Mouse (Mus musculus): ENCODE data around the gene Cfl2. TPM values are rescaled to one million over a fixed set of nuclear protein-coding genes. Genes with fewer than 3 reads are reported as not detected.

Gene Cfl2
- polyA plus RNA-seq, 1 experiment, result 60.3 TPM

DNA sequence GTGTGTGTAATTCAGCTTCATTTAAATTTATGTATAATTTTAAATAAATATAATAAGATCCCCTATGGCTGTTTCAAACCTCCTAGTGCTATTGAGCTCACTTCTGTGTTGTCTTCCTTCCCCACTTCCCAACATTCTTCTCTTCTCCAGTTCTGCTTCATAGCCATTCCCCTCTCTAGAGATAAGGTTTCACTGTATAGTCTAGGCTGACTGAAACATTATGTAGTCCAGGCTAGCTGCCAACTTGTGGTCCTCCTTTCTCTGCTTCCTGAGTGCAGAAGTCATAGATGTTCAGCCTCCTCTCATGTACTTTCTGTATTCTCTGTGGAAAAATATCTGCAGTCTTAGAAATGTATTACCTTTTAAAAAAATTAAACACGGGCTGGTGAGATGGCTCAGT lies 15.2 kb upstream of the Cfl2 start:
- H3K27ac ChIP-seq (ENCODE audit: control insufficient read depth, insufficient read depth, low read depth, low read length), result no peak overlapping the region
- TF ChIP-seq CTCF (IDR thresholded peaks at IDR 0.05; ENCODE audit: control insufficient read depth, insufficient read depth, insufficient replicate concordance, low read depth, low read length), result no peak
- no peak for TF ChIP-seq POLR2A (IDR thresholded peaks at IDR 0.05; ENCODE audit: control insufficient read depth, low read depth, low read length)

DNA sequence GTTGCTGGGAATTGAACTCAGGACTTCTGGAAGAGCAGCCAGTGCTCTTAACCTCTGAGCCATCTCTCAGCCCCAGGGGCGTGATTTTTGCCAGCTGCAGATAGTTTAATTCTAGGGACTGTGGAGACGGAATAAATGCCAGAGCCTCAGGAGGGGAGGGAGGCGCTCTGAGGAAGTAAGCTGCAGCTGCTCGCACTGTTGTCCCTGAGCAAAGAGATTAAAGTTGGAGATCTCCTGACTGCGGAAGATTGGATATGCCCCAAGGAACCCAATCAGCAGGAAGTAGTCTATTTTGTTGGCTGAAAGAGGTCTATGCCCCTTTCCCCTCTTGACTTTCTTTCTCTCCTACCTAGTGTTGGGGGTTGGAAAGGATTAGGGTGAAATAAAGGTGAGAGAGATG lies 14.2 kb upstream of the Cfl2 start:
- H3K36me3 ChIP-seq (ENCODE audit: control insufficient read depth, insufficient read depth, low read length), result no peaks in the 10 kb centered on the region
- TF ChIP-seq CTCF (IDR thresholded peaks at IDR 0.05; ENCODE audit: control insufficient read depth, insufficient read depth, insufficient replicate concordance, low read depth, low read length) (no peak), POLR2A (IDR thresholded peaks at IDR 0.05; ENCODE audit: control insufficient read depth, low read depth, low read length) (no peak)
- no peaks in the 10 kb centered on the region for H3K27me3 ChIP-seq (ENCODE audit: control insufficient read depth, insufficient read depth, low read length)
- H3K4me3 ChIP-seq (ENCODE audit: control insufficient read depth, low read depth, low read length), result no peak overlapping the region
- H3K4me1 ChIP-seq (ENCODE audit: control insufficient read depth, insufficient read depth, low read length), result no peaks in the 10 kb centered on the region
- no peak overlapping the region for H3K27ac ChIP-seq (ENCODE audit: control insufficient read depth, insufficient read depth, low read depth, low read length)

More for the DNA sequence above, 15.2 kb upstream of the Cfl2 start:
- Histone ChIP-seq H3K4me3 (ENCODE audit: control insufficient read depth, low read depth, low read length) (no peak overlapping the region), H3K27me3 (ENCODE audit: control insufficient read depth, insufficient read depth, low read length) (no peaks in the 10 kb centered on the region), H3K36me3 (ENCODE audit: control insufficient read depth, insufficient read depth, low read length) (no peaks in the 10 kb centered on the region), H3K4me1 (ENCODE audit: control insufficient read depth, insufficient read depth, low read length) (no peaks in the 10 kb centered on the region)

DNA sequence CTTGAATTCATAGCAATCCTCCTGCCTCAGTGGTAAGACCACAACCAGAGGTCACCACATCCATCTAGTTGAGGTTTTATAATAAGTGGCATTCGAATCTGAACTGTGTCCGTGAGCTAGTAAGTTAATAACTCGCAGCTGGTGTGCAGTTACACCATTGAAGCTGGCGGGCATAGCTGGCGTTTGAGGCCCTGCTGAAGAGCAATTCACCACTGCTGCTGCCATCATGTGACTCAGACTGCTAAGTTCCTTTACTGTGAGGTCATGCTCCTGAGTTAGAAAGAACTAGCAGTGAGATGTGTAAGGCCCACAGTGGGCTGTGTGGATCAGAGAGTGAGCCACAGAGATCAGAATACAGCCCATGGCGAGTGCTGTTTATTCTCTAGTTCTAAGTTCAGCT lies 12.0 kb upstream of the Cfl2 start:
- TF ChIP-seq CTCF (IDR thresholded peaks at IDR 0.05; ENCODE audit: control insufficient read depth, insufficient read depth, insufficient replicate concordance, low read depth, low read length) (no peak), POLR2A (IDR thresholded peaks at IDR 0.05; ENCODE audit: control insufficient read depth, low read depth, low read length) (no peak)

DNA sequence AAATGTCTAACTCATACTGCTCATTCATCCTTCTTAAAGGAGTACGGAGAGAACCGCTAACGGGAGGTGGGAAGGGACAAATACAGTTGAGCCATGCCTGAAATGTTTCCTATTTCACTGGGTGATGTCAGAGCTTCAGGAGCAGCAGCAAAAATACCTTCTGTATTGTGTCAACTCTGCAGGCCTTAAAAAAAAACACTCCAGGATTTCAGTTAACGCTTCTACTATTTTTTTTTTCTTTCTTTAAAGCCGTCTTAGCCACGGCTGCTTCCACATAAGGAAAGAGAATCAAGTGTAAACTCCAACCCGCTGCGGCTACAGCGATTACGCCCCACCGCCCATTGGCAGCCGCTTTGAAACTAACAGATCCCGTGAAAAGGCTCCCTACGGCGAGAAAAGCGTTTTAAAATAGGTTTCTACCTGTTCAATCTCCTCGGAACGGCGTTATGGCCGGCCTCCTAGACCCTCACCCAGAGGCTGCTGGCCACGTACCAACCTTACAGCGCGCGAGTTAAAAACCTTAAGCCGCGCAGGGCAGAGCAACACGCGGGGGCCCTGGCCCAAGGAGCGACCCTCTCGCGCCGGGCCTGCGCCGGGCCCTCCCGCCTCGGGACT lies 579 bp downstream of the Cfl2 start:
- peaks cover 2% of the 10 kb centered on the region for H3K4me1 ChIP-seq (ENCODE audit: control insufficient read depth, insufficient read depth, low read length)
- peaks cover 3% of the 10 kb centered on the region for H3K36me3 ChIP-seq (ENCODE audit: control insufficient read depth, insufficient read depth, low read length)
- peak overlapping the region; percentile 99 for H3K27ac ChIP-seq (ENCODE audit: control insufficient read depth, insufficient read depth, low read depth, low read length)
- peak overlapping the region; percentile 99 for H3K4me3 ChIP-seq (ENCODE audit: control insufficient read depth, low read depth, low read length)
- no peaks in the 10 kb centered on the region for H3K27me3 ChIP-seq (ENCODE audit: control insufficient read depth, insufficient read depth, low read length)
- TF ChIP-seq CTCF (IDR thresholded peaks at IDR 0.05; ENCODE audit: control insufficient read depth, insufficient read depth, insufficient replicate concordance, low read depth, low read length), result no peak
- no peak for TF ChIP-seq POLR2A (IDR thresholded peaks at IDR 0.05; ENCODE audit: control insufficient read depth, low read depth, low read length)

More for the DNA sequence above, 12.0 kb upstream of the Cfl2 start:
- Histone ChIP-seq H3K27me3 (ENCODE audit: control insufficient read depth, insufficient read depth, low read length) (no peaks in the 10 kb centered on the region), H3K36me3 (ENCODE audit: control insufficient read depth, insufficient read depth, low read length) (no peaks in the 10 kb centered on the region), H3K4me3 (ENCODE audit: control insufficient read depth, low read depth, low read length) (no peak overlapping the region), H3K4me1 (ENCODE audit: control insufficient read depth, insufficient read depth, low read length) (no peaks in the 10 kb centered on the region), H3K27ac (ENCODE audit: control insufficient read depth, insufficient read depth, low read depth, low read length) (no peak overlapping the region)

DNA sequence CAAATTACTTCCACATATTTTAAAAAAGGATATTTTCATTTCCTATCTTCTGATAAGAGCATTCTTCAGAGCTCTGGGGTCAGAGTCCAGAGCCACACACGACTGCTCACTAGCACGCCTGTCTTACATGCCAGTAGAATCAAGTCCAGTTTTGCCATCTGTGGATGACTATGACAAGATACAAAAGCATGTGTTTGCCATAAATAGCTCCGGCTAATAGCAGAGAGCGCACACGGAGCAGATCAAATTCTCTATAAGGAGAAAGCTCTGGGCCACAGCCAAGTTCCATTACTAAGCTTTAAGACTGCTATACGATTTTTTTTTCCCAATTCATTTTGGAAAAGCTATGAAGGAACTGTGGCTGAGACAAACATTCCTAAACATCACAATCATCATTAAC lies 3.1 kb downstream of the Cfl2 start:
- H3K4me3 ChIP-seq (ENCODE audit: control insufficient read depth, low read depth, low read length), result no peak overlapping the region
- no peak overlapping the region for H3K27ac ChIP-seq (ENCODE audit: control insufficient read depth, insufficient read depth, low read depth, low read length)
- TF ChIP-seq POLR2A (IDR thresholded peaks at IDR 0.05; ENCODE audit: control insufficient read depth, low read depth, low read length) (no peak), CTCF (IDR thresholded peaks at IDR 0.05; ENCODE audit: control insufficient read depth, insufficient read depth, insufficient replicate concordance, low read depth, low read length) (no peak)
- H3K4me1 ChIP-seq (ENCODE audit: control insufficient read depth, insufficient read depth, low read length), result peaks cover 2% of the 10 kb centered on the region
- H3K36me3 ChIP-seq (ENCODE audit: control insufficient read depth, insufficient read depth, low read length), result peaks cover 3% of the 10 kb centered on the region
- H3K27me3 ChIP-seq (ENCODE audit: control insufficient read depth, insufficient read depth, low read length), result no peaks in the 10 kb centered on the region

DNA sequence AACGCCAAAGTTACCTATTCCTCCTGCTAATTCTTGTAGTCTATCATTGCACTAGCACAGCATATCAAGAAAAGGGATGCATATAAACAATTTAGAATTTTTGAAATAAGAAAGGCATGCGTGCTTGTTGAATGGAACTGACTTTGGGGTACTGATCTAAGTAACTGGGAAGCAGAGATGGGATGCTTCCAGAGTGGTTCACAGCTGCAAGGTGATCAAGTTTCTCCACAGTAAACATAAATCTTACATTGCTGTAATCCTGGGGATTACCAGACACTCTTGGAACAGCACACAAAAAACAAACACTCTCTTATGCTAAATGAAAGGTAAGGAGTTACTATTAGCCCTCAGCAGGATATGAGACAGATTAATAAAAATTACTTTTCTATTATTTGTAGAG lies 12.1 kb downstream of the Cfl2 start:
- H3K36me3 ChIP-seq (ENCODE audit: control insufficient read depth, insufficient read depth, low read length), result no peaks in the 10 kb centered on the region
- no peak overlapping the region for H3K27ac ChIP-seq (ENCODE audit: control insufficient read depth, insufficient read depth, low read depth, low read length)
- no peak overlapping the region for H3K4me3 ChIP-seq (ENCODE audit: control insufficient read depth, low read depth, low read length)
- no peaks in the 10 kb centered on the region for H3K4me1 ChIP-seq (ENCODE audit: control insufficient read depth, insufficient read depth, low read length)
- H3K27me3 ChIP-seq (ENCODE audit: control insufficient read depth, insufficient read depth, low read length), result no peaks in the 10 kb centered on the region
- no peak for TF ChIP-seq POLR2A (IDR thresholded peaks at IDR 0.05; ENCODE audit: control insufficient read depth, low read depth, low read length)
- no peak for TF ChIP-seq CTCF (IDR thresholded peaks at IDR 0.05; ENCODE audit: control insufficient read depth, insufficient read depth, insufficient replicate concordance, low read depth, low read length)

DNA sequence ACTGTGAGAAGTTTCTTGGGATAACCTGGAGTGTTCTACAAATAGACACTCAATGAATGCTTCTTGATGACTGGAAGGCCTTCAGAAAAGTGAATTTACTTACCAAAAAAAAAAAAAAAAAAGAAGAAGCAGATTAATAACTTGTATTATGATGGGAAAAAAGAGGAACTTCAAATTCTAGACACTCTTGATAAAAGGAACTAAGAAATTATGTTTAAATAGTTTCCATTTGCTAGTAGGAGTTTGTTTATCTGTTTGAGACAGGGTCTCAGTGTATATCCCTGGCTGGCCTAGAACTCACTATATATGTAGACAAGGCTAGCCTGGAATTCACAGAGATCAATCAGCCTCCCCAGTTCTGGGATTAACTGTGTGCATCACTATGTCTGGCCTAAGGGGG lies 18.3 kb downstream of the Cfl2 start:
- no peaks in the 10 kb centered on the region for H3K27me3 ChIP-seq (ENCODE audit: control insufficient read depth, insufficient read depth, low read length)
- no peak overlapping the region for H3K27ac ChIP-seq (ENCODE audit: control insufficient read depth, insufficient read depth, low read depth, low read length)
- H3K4me1 ChIP-seq (ENCODE audit: control insufficient read depth, insufficient read depth, low read length), result no peaks in the 10 kb centered on the region
- TF ChIP-seq POLR2A (IDR thresholded peaks at IDR 0.05; ENCODE audit: control insufficient read depth, low read depth, low read length), result no peak
- TF ChIP-seq CTCF (IDR thresholded peaks at IDR 0.05; ENCODE audit: control insufficient read depth, insufficient read depth, insufficient replicate concordance, low read depth, low read length), result no peak
- no peak overlapping the region for H3K4me3 ChIP-seq (ENCODE audit: control insufficient read depth, low read depth, low read length)
- H3K36me3 ChIP-seq (ENCODE audit: control insufficient read depth, insufficient read depth, low read length), result no peaks in the 10 kb centered on the region
